Comparison of ENCODE assay signal across 8 mouse cellular contexts in the genomic region with DNA sequence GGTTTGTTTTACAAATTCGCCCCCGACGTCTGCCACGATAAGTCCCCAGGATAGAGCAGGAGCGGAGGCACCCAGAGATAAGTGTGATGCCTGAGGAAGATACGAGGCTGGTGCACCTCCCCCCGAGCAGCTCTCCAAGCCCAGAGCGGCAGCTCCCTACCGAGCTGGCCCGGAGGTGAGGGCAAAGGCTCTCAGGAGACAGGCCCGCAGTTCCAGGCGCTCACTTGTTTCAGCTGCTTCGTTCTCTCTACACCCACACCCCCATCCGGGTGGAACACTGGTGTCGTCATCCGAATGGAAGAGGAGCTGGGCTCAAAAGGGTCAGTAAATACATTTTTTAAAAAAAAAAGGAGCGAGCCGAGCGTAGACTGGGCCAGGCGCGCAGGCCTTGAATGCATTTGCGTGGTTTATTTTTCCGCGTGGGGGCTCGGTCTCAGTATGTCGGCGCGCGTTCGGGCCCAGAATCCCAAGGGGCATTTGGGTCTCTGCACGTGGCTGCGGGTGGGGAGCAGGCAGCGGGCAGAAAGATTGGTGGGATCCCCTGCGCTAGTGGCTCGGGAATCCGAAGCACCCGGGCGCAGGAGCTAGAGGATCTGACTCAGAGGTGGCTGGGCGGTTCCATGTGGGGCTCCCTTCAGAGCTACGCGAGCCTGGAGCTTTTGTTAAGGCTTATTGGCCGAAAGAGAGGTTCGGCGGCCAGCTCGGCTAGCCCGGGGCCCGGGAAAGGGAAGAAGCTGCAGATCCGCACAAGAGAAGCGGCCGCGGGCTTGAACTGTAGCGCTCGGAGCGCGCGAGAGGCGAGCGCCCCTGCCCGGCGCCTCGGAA. TPM values are rescaled to one million over a fixed set of nuclear protein-coding genes. Genes with fewer than 3 reads are reported as not detected.
DNase-seq lines count a peak whose midpoint lies in the region; ATAC-seq and TF ChIP-seq lines count a peak whose summit lies in the region.

No protein-coding gene starts in this region.

- peak overlapping the region; percentile 18 for H3K4me3 ChIP-seq in erythroblast, embryonic 14.5 days (replicated peaks)
- peak overlapping the region; percentile 66 for H3K4me3 ChIP-seq in myocyte
- no peak overlapping the region for H3K4me3 ChIP-seq in cerebellum, adult 2 months (replicated peaks; ENCODE audit: insufficient read depth, low read depth, low read length)

- DNase-seq in ZHBTc4 (ENCODE audit: low read depth, low spot score) = peak; percentile 57
- peak; percentile 44 to 67 for DNase-seq in kidney, postnatal 4 days
- no peak for DNase-seq in cerebellum, adult 2 months
- DNase-seq in layer of hippocampus, adult 8-10 months (ENCODE audit: low spot score in 2 of 2) = no peak

- ATAC-seq in erythroblast, adult 5-6 weeks (replicated peaks; ENCODE audit: low FRiP score, poor library complexity, severe bottlenecking) = no peak
- 0 out of 2 replicates have a peak, but pooled peaks have one; percentile 3 for ATAC-seq in granulocyte monocyte progenitor cell, adult 5-6 weeks (replicated peaks; ENCODE audit: poor library complexity, severe bottlenecking)

- TF ChIP-seq POLR2A in myocyte (IDR thresholded peaks at IDR 0.05; ENCODE audit: insufficient read length, low read depth) = peak; percentile 36
- no peak for TF ChIP-seq POLR2A in cerebellum, adult 2 months (IDR thresholded peaks at IDR 0.05; ENCODE audit: borderline replicate concordance, insufficient read depth, low read length)

- H3ac ChIP-seq in myocyte (ENCODE audit: control insufficient read depth, insufficient read length) = peak overlapping the region; percentile 67

- H3K27me3 ChIP-seq in erythroblast, embryonic 14.5 days (ENCODE audit: control insufficient read depth) = peaks cover 97% of the 10 kb centered on the region
- no peaks in the 10 kb centered on the region for H3K27me3 ChIP-seq in myocyte (ENCODE audit: control insufficient read depth, insufficient read depth, insufficient read length)
- H3K27me3 ChIP-seq in cerebellum, adult 2 months (ENCODE audit: control insufficient read depth, insufficient read depth, low read length) = peaks cover 8% of the 10 kb centered on the region; the same call in 1 of the 2 replicates

- no peaks in the 10 kb centered on the region for H3K36me3 ChIP-seq in erythroblast, embryonic 14.5 days (ENCODE audit: control insufficient read depth)
- no peaks in the 10 kb centered on the region for H3K36me3 ChIP-seq in myocyte (ENCODE audit: control insufficient read depth, insufficient read depth)

- H3K4me2 ChIP-seq in myocyte (ENCODE audit: low read depth) = peak overlapping the region; percentile 88

- WGBS in cerebellum, adult 2 months = under 1% methylated on average over 61 of the region's 61 CpGs

- H3K9me3 ChIP-seq in erythroblast, embryonic 14.5 days (ENCODE audit: control insufficient read depth, low read length) = no peaks in the 10 kb centered on the region

- H3K4me1 ChIP-seq in erythroblast, embryonic 14.5 days (ENCODE audit: control insufficient read depth) = no peaks in the 10 kb centered on the region
- H3K4me1 ChIP-seq in cerebellum, adult 2 months (ENCODE audit: control insufficient read depth, insufficient read depth, low read length) = no peaks in the 10 kb centered on the region

- no peak overlapping the region for H3K27ac ChIP-seq in cerebellum, adult 2 months (ENCODE audit: insufficient read depth, low read length)

- H3K79me2 ChIP-seq in myocyte (ENCODE audit: control insufficient read depth, insufficient read depth) = peaks cover 30% of the 10 kb centered on the region

- no peak for TF ChIP-seq CTCF in cerebellum, adult 2 months (IDR thresholded peaks at IDR 0.05; ENCODE audit: borderline replicate concordance, insufficient read depth, low read depth, low read length)

TF ChIP-seq in myocyte, 11 proteins besides CTCF, POLR2A, EP300 and RAD21:
- TF ChIP-seq USF1 (IDR thresholded peaks at IDR 0.05; ENCODE audit: low read depth) = no peak
- no peak for TF ChIP-seq MAX (IDR thresholded peaks at IDR 0.05; ENCODE audit: low read depth)
TF ChIP-seq in myocyte: peak in this region for 0.

RNA-seq across cellular contexts. Expression of a gene that starts 0.5 kb away (rescaled TPM):
- not detected in 2 replicates for polyA plus RNA-seq in erythroblast, embryonic 14.5 days (2012)
- not detected in 2 replicates for total RNA-seq in erythroblast, adult 5-6 weeks (2015; ENCODE audit: low replicate concordance)
- total RNA-seq in erythroblast, adult 5-6 weeks (2017; ENCODE audit: low replicate concordance) = not detected in 2 replicates
- total RNA-seq in granulocyte monocyte progenitor cell, adult 5-6 weeks (2014; fragmentation: Nextera tagmentation) = not detected in 2 replicates
- not detected in 2 replicates for total RNA-seq in granulocyte monocyte progenitor cell, adult 5-6 weeks (2017)
- 3.1 TPM for polyA plus RNA-seq in myocyte (2012; fragmentation: generic; extraction: Trizol)
- polyA plus RNA-seq in cerebellum, adult 2 months (2012; rRNA removed) = 1.4 and 1.6 TPM in 2 replicates
- total RNA-seq in layer of hippocampus, adult 8-10 months (2022) = 1 to 10 TPM; 2.2 to 3.4 (median 2.6) TPM

Comparison
In these comparisons a context has a peak if more than half of its experiments do, and no peak if none do; other contexts are left out.
1. DNase-seq: peak in ZHBTc4 (single experiment) and kidney, postnatal 4 days (2 of 2); none in cerebellum, adult 2 months (0 of 2) and layer of hippocampus, adult 8-10 months (0 of 2).